Mouse (Mus musculus) c-Kit-positive CD71-negative TER-119-negative erythroid progenitor cells, embryonic 14.5 days (primary cell): ENCODE measurements around the gene Frat1.

Source experiments
- DNase-seq: peaks from one replicate; pipeline ENCODE4 v3.0.0-alpha.2; 2013; ENCODE audit warnings: low read depth

Frat1 gene

GRCm38 (mm10) chr19:41816915-41817314 is 12.9 kb upstream of the Frat1 start:
- DNase-seq: no peak

DNA sequence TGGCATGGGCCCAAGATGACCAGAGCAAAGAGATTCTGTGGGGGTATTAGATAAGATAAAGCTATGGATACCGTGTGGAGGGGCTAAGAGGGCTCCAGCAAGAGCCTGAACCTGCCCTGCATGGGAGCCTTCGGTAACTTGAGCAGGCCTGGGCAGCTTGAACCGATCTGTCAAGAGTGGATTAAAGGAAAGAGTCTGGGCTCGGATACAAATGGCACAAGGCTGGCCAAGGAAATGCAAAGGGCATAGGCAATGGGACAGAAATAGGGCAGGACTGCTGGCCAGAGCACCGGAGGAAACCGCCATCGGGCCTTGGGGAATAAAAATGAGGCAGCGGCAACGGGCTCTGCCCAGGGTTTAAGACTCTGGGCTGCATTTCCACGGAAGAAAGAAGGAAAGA is 12.4 kb upstream of the Frat1 start:
- DNase-seq: no peak

- no peak for DNase-seq
These were observed 11.0 kb upstream of the Frat1 start for GRCm38 (mm10) chr19:41818749-41819148.

GRCm38 (mm10) chr19:41821436-41821835 is 8.3 kb upstream of the Frat1 start:
- DNase-seq: no peak

DNA sequence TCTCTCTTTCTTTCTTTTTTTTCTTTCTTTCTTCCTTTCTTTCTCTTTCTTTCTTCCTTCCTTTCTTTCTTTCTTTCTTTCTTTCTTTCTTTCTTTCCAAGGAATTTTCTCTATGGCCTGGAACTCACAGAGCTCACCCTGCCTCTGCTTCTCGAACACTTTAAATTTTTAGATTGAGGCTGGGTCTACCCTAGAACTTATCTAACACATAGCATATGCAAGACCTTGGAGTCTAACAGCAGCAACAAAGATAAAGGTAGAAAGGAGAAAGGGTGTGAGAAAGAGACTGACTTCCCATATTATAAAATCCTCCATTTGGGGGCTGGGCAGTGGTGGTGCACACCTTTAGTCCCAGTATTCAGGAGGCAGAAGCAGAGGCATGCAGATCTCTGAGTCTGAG is 7.2 kb upstream of the Frat1 start:
- DNase-seq: no peak

- no peak for DNase-seq
These were observed 4.8 kb upstream of the Frat1 start for GRCm38 (mm10) chr19:41824950-41825349.

DNA sequence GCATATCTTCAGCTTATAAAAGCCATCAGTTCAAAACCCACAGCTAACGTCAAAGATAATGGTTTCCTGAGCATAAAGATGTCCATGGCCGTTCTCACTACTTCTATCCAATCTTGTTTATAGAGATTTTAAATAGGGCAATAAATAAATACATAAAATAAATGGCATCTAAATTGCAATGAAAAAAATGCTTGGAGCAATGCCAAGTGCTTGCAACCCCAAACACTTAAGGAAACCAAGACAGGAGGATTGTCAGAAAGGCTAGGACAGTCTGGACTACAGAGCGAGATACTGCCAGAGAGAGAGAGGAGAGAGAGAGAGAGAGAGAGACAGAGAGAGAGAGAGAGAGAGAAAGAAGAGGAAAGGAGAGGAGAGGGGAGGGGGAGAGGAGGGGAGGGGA is 3.2 kb upstream of the Frat1 start:
- no peak for DNase-seq

- DNase-seq: no peak
These were observed 829 bp upstream of the Frat1 start for GRCm38 (mm10) chr19:41828941-41829340.

DNA sequence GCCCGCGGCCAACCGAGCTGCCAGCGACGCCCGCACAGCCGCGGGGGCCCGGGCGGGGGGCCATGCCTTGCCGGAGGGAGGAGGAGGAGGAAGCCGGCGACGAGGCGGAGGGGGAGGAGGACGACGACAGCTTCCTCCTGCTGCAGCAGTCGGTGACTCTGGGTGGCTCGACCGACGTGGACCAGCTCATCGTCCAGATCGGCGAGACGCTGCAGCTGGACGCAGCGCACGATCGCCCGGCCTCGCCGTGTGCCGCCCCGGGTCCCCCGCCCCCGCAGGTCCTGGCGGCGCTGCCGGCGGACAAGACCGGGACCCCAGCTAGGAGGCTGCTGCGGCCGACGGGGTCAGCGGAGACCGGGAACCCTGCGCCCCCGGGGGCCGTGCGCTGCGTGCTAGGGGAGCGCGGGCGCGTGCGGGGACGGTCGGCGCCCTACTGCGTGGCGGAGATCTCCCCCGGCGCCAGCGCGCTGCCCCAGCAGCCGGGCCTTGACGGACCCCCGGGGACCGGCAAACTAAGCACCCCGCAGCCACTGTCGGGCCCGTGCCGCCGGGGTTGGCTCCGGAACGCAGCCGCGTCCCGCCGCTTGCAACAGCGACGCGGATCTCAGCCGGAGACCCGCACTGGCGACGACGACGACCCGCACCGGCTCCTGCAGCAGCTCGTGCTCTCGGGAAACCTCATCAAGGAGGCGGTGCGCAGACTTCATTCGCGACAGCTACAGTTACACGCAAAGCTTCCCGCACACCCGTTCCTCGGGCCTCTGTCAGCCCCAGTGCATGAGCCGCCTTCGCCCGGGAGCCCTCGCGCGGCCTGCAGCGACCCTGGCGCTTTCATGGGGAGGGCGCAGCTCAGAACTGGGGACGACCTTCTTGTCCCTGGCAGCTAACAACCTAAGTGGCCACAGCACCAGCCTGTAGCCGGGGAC is 599 bp downstream of the Frat1 start:
- DNase-seq: no peak

DNA sequence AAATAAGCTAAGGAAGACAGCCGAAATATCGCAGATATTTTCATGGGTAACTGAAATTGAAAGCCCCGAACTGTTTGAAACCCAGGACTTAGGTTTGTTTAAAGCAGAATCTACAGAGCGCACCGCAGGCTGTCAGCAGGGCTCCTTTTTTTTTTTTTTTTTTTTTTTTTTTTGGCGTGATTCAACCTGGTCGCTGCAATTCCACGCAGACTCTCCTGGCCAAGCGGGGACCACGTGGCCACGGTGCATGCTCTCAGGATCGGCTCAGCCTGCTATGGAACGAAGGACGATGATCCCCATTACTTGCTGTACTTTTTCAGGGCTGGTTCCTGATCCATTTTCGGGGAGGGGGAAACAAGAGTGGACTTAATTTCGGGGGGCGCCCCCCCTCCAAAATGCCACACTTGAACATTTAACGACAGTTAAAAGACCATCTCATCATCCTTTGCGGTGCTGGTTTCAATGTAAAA is 1.4 kb downstream of the Frat1 start:
- no peak for DNase-seq

DNA sequence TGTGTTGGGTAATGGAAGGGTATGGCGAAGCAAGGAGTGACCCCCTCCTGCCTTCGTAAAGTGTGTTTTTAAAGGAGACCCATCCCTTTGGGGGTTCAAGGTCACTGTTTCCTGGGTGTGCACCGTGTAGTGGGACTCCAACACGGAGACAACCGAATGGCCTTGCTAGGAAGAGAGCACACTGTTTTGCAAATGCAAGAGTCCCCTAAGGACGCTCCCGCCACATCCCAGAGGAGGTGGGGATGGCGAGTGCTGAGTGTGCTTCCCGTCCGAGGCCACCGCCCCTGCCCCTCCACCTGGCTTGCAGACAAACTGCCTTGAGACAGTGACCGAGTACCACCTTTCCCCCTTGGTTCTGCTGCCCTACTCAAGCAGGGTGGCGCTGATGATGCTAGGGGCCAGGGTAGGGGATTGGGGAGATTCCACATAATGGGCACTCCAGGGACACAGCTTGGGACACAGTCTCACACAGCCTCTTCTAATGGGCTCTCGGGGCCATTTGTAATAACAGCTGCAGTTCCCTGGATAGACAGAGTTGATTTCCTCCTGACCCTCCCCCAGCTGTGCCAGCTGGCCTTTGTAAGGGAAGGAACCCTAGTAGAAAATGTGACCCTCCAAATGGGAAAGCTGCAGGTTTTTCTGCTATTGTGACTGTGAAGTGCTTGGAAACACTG is 2.1 kb downstream of the Frat1 start:
- no peak for DNase-seq

DNA sequence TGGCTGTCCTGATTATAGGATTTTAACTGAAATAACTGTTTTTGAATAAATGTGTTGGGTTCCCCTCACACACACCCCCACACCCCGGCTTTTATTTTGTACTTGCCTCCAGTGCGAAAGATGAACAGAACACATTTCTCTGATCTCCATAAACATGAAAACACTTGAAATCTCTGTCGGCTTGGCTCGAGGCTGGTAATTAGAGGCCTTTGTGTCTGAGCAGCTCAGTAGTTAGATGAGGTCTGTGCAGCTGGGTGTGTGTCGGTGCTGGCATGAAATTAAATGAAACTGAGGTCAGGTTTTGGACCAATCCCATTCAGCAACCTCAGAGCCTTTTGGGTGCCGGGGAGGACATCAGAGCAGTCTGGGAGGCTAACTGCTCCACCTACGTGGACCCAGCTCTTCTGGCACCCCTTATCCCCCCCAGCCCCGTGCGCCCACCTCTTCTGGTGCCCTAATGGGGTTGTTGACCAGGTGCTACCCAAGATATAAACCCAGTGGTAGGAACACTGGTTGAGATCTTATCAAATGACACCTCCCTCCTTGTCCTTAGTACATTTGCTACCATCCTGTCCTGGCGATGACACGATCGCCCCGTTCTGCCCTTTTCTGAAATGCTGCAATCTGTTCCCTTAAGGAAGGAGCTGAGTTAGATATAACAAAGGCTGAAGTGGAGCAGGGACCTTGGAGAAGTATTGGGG is 2.9 kb downstream of the Frat1 start:
- DNase-seq: no peak

DNA sequence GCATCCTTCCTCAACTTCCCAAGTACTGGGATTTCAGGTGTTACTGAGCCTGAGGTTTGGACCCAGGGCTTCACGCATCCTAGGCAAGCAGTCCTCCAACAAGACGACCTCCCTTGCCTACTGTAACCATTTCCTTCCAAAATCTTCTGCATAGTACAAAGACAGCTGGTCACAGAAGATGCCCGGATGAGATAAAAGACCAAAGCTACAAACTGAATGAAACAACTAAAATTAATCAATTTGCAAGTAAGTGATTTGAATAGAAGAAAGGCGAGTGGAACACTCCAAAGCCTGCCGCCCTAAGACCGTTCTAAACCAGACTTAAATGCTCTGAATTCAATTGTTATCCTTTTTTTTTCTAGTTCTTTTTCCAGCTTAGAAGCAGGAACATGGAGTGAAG is 5.6 kb downstream of the Frat1 start:
- DNase-seq: no peak

DNA sequence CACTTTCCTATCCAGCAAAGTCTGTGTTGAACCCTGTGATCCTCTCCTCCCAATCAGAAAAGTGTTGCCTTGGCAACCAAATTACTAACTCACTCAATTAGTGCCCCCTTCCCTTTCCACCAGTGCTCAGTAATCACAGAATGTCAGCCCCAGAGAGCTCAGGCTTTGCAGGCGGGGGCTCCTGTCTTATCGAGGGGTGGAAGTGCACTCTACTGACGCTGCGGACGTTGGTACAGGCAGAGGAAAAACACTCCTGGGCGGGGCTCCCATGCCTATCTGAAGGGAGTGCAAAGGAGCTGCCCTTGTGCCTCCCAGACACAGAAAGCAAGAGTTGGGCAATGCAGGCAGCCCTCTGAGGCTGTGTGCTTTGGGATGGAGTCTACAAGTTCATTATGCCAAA is 6.0 kb downstream of the Frat1 start:
- DNase-seq: no peak

DNA sequence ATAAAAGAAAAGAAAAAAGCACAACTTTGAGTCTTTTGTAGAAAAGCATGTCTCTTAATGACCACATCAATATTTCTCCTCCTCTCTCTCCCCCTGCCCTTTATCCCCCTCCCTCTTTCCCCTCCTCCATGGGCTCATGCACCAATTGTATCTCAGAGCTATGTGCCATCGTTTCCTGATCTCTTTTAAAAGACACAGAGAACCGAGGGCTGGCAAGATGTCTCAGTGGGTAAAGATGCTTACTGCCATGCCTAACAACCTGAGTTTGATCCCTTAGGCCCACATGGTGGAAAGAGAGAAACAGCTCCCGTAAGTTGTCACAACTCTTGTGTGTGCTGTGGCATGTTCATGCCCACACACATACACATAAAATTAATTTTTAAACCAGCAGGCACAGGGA is 6.9 kb downstream of the Frat1 start:
- DNase-seq: no peak

DNA sequence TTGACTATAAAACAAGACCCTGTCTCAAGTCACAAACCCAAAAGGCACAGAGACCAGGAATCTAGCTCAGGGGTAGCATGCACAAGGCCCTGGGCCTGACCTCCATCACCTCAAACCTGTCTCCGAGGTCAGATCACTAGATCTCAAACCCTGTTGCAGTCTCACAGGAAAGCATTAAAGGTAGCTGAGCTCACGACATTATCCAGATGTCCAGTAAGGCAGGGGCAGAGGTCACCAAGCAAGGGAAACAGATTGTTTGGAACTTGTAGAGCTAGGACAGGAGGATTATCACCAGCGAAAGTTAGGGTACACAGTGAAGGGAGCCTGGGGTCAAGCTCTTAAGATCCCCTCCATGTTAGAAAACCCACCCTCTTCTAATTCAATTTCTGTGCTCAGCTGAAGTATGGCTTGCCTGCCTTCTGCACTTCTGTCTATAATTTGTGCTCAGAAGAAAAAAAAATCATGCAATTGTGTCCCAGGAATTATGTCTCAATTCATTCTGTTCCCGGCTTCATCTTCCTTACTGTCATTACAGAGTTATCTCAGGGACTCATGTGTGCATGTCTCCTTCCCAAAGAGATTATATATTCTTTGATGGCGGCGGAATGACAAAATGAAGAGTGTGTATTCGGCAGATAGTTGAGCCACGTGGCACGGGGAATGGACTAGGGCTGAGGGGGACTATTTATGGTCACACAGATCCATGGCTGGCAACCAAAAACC is 7.6 kb downstream of the Frat1 start:
- DNase-seq: no peak

- DNase-seq: no peak
These were observed 8.1 kb downstream of the Frat1 start for GRCm38 (mm10) chr19:41837917-41838261.

DNA sequence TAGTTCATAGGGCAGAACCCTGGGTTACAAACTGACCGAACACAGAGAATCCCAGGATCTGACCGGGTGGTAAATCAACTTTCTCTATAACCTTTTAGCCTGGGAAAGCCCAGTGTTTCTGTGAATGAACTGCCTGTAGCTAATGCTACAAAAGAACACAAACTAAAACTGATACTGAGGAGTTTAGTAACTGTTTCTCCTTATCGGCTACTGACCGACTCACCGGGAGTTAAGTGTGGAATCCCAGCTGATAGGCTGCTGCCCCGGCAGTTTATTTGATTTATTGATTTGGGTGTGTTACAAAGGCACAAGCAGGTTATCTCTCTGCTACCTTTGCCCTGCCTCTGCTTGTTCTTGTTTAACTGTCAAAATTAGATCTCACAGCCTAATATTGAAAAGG is 9.0 kb downstream of the Frat1 start:
- DNase-seq: no peak

GRCm38 (mm10) chr19:41839685-41840084 is 9.9 kb downstream of the Frat1 start:
- DNase-seq: no peak

DNA sequence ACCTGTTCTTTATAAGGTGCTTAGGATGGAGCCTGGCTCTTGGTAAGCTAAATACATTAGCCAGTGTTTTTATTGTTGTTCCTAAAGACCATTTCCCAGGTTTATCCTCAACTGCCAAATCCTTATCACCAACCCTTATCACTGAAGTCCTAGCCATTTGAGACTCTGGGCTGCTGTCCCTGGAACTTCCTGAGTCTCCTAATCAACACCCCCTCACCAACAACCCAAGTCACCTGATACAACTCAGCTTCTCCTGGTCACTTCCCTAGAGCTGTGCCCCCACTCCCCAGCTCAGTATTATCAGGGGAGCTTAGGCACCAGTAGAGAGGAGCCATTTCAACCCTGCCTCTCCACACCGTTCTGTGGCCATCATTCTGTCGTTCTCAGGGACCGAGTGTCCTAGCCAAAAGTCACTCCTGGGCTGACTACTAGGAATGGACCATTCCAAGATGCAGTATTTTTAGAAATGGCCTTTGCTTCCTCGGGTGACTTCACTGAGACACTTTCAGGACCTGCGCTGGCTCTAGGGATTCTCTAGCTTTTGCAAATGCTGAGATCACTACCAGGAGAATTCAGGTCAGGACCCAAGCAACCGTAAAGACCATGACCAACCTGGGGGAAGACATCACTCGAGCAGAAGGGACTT is 11.5 kb downstream of the Frat1 start:
- DNase-seq: no peak

GRCm38 (mm10) chr19:41842196-41842595 is 12.4 kb downstream of the Frat1 start:
- DNase-seq: no peak

DNA sequence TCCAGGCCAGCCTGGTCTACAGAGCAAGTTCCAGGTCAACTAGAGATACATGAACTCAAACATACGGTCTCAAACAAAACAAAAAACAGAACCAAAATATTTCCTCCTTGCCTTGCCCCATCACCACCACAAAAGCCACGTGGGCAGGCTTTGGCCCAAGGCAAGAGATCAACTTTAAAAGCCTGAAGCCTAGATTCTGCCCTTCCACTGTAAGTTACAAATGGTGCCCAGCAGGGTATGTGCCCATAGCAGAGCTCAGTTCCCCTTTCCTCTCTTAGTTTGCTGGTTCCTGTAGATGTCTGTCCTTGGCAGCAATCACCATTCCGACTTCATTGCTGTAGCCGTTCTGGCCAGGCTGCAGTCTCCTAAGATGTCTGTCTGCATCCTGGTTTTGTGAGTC is 12.9 kb downstream of the Frat1 start:
- no peak for DNase-seq
